Mouse (Mus musculus): Measurements from ENCODE around the gene Acer1. TPM values are rescaled to one million over a fixed set of nuclear protein-coding genes. Genes with fewer than 3 reads are reported as not detected.

Acer1 gene
- polyA plus RNA-seq, 1 experiment from 2014 or later, result not detected

- Histone ChIP-seq H3K36me3 (ENCODE audit: control insufficient read depth, insufficient read depth, low read length) (peaks cover 28% of the 10 kb centered on the region), H3K4me1 (replicated peaks; ENCODE audit: control insufficient read depth, insufficient read depth, low read length) (peaks cover 3% of the 10 kb centered on the region; the same call in 1 of the 2 replicates), H3K4me2 (no peak overlapping the region), H3K27me3 (replicated peaks; ENCODE audit: control insufficient read depth, insufficient read depth, low read length) (no peaks in the 10 kb centered on the region), H3K27ac (ENCODE audit: low read depth, low read length) (no peak overlapping the region), H3K9ac (ENCODE audit: low read depth, low read length) (no peak overlapping the region), H3K9me3 (ENCODE audit: control insufficient read depth, low read length) (no peaks in the 10 kb centered on the region), H3K4me3 (ENCODE audit: low read depth, low read length) (no peak overlapping the region)
- ATAC-seq (replicated peaks; ENCODE audit: low FRiP score), result no peak
- no peak for DNase-seq (ENCODE audit: low spot score)
- WGBS, result 86% methylated on average over 3 of the region's 3 CpGs
Observed at GRCm38 (mm10) chr17:56906166-56906565, 75.8 kb downstream of the Acer1 start.

Other genes starting within 250 kb of the Acer1 start
- gene Nrtn, start 224.6 kb downstream of the Acer1 start, polyA plus RNA-seq (2014; fragmentation: Nextera tagmentation; extraction: Ambion mirVana), result 5.2 and 5.3 TPM in 2 replicates
- 34.5 and 36.9 TPM in 2 replicates for gene Dus3l, start 217.4 kb downstream of the Acer1 start, polyA plus RNA-seq (2014; fragmentation: Nextera tagmentation; extraction: Ambion mirVana)
- 1.6 and 1.8 TPM in 2 replicates for gene Prr22, start 211.9 kb downstream of the Acer1 start, polyA plus RNA-seq (2014; fragmentation: Nextera tagmentation; extraction: Ambion mirVana)
- gene Rfx2, start 151.1 kb downstream of the Acer1 start, polyA plus RNA-seq (2014; fragmentation: Nextera tagmentation; extraction: Ambion mirVana), result 9.0 and 9.5 TPM in 2 replicates
- gene Acsbg2, start 107.7 kb downstream of the Acer1 start, polyA plus RNA-seq (2014; fragmentation: Nextera tagmentation; extraction: Ambion mirVana), result not detected in 2 replicates
- 0.26 TPM in 2 replicates for gene 1700061G19Rik, start 106.6 kb downstream of the Acer1 start, polyA plus RNA-seq (2014; fragmentation: Nextera tagmentation; extraction: Ambion mirVana)
- 19.2 and 21.3 TPM in 2 replicates for gene Mllt1, start 46.7 kb downstream of the Acer1 start, polyA plus RNA-seq (2014; fragmentation: Nextera tagmentation; extraction: Ambion mirVana)
- 181 and 183 TPM in 2 replicates for gene Clpp, start 8.2 kb upstream of the Acer1 start, polyA plus RNA-seq (2014; fragmentation: Nextera tagmentation; extraction: Ambion mirVana)
- 36.3 and 39.9 TPM in 2 replicates for gene Alkbh7, start 15.2 kb upstream of the Acer1 start, polyA plus RNA-seq (2014; fragmentation: Nextera tagmentation; extraction: Ambion mirVana)
- gene Pspn, start 17.9 kb upstream of the Acer1 start, polyA plus RNA-seq (2014; fragmentation: Nextera tagmentation; extraction: Ambion mirVana), result 0.44 TPM in 1 of 2 replicates, not detected in the other
- gene Gtf2f1, start 29.2 kb upstream of the Acer1 start, polyA plus RNA-seq (2014; fragmentation: Nextera tagmentation; extraction: Ambion mirVana), result 99.0 and 106 TPM in 2 replicates
- gene Gm17949, start 29.3 kb upstream of the Acer1 start, polyA plus RNA-seq (2014; fragmentation: Nextera tagmentation; extraction: Ambion mirVana), result 0.26 and 0.33 TPM in 2 replicates
- 46.7 and 51.1 TPM in 2 replicates for gene Khsrp, start 49.4 kb upstream of the Acer1 start, polyA plus RNA-seq (2014; fragmentation: Nextera tagmentation; extraction: Ambion mirVana)
- not detected in 2 replicates for gene Slc25a41, start 59.5 kb upstream of the Acer1 start, polyA plus RNA-seq (2014; fragmentation: Nextera tagmentation; extraction: Ambion mirVana)
- 3.2 and 3.4 TPM in 2 replicates for gene Crb3, start 77.0 kb upstream of the Acer1 start, polyA plus RNA-seq (2014; fragmentation: Nextera tagmentation; extraction: Ambion mirVana)
- gene Slc25a23, start 77.7 kb upstream of the Acer1 start, polyA plus RNA-seq (2014; fragmentation: Nextera tagmentation; extraction: Ambion mirVana), result 5.2 and 6.3 TPM in 2 replicates
- 2.1 and 2.2 TPM in 2 replicates for gene Dennd1c, start 96.4 kb upstream of the Acer1 start, polyA plus RNA-seq (2014; fragmentation: Nextera tagmentation; extraction: Ambion mirVana)
- 4.5 and 5.0 TPM in 2 replicates for gene Tubb4a, start 105.7 kb upstream of the Acer1 start, polyA plus RNA-seq (2014; fragmentation: Nextera tagmentation; extraction: Ambion mirVana)
- gene Tnfsf9, start 123.2 kb upstream of the Acer1 start, polyA plus RNA-seq (2014; fragmentation: Nextera tagmentation; extraction: Ambion mirVana), result 5.4 and 6.4 TPM in 2 replicates
- gene Cd70, start 167.7 kb upstream of the Acer1 start, polyA plus RNA-seq (2014; fragmentation: Nextera tagmentation; extraction: Ambion mirVana), result not detected in 2 replicates
- gene Tnfsf14, start 212.1 kb upstream of the Acer1 start, polyA plus RNA-seq (2014; fragmentation: Nextera tagmentation; extraction: Ambion mirVana), result 0.73 and 1.2 TPM in 2 replicates
- gene C3, start 246.0 kb upstream of the Acer1 start, polyA plus RNA-seq (2014; fragmentation: Nextera tagmentation; extraction: Ambion mirVana), result 71.7 and 82.8 TPM in 2 replicates

All from liver, embryonic 11.5 days (tissue).